ENCODE assay signal across 8 mouse cellular contexts in the genomic region with DNA sequence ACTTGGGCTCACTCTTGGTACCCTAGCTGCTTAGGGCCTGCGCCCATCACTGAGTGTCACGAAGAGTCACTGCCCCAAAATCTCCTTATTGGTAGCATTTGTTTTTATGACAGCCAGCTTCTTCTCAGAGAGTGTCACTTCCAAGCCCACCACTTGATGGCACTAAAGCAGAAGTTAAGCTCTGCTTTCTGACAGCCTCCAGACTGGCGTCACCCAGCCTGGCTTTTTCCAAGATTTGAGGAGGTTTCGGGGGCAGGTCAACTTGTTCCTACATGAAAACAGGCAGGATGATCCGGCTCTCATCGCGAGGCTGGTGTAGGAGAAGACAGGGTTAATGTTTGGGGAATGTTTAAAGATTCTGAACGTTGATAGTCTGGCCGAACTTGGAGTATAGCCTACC. TPM values are rescaled to one million over a fixed set of nuclear protein-coding genes. Genes with fewer than 3 reads are reported as not detected.
DNase-seq lines count a peak whose midpoint lies in the region; ATAC-seq and TF ChIP-seq lines count a peak whose summit lies in the region.

No protein-coding gene starts in this region.

- H3K27me3 ChIP-seq in forebrain, embryonic 10.5 days (ENCODE audit: poor library complexity, severe bottlenecking) = peaks cover 47% of the 10 kb centered on the region
- peaks cover 10% of the 10 kb centered on the region; the same call in 1 of the 2 replicates for H3K27me3 ChIP-seq in heart, embryonic 13.5 days (replicated peaks)
- H3K27me3 ChIP-seq in liver, embryonic 16.5 days (ENCODE audit: control insufficient read depth, insufficient read depth, low read depth, low read length) = peaks cover 28% of the 10 kb centered on the region

- H3K27ac ChIP-seq in ES-E14 (ENCODE audit: insufficient read depth, low read depth, low read length, poor library complexity, severe bottlenecking) = no peak overlapping the region
- no peak overlapping the region for H3K27ac ChIP-seq in forebrain, embryonic 10.5 days
- H3K27ac ChIP-seq in heart, embryonic 13.5 days (replicated peaks) = no peak overlapping the region
- no peak overlapping the region for H3K27ac ChIP-seq in liver, embryonic 16.5 days (ENCODE audit: low read length)

- in situ Hi-C loops in ES-E14 (cut with MboI; ENCODE audit: low sequenced_read_pairs in 2 of 2, unreplicated experiment in 2 of 2) = loop anchor here in 1 of 2 experiments (10.0 kb wide), 1 partner anchor 94 kb away; no protein-coding TSS in a partner anchor

- H3K4me1 ChIP-seq in ES-E14 (ENCODE audit: control insufficient read depth in 2 of 2, insufficient read depth in 2 of 2, low read length in 2 of 2, poor library complexity in 1 of 2) = peaks cover 3 to 8% of the 10 kb centered on the region in 2 experiments; a peak in 2 of 4 replicates
- H3K4me1 ChIP-seq in forebrain, embryonic 10.5 days = peaks cover 56% of the 10 kb centered on the region
- peaks cover 61% of the 10 kb centered on the region for H3K4me1 ChIP-seq in heart, embryonic 13.5 days
- H3K4me1 ChIP-seq in liver, embryonic 16.5 days (ENCODE audit: control insufficient read depth, low read depth, low read length) = peaks cover 40% of the 10 kb centered on the region

- H3K4me3 ChIP-seq in ES-E14 (ENCODE audit: insufficient read depth in 1 of 2, low read depth in 1 of 2, low read length in 2 of 2, poor library complexity in 1 of 2, severe bottlenecking in 1 of 2) = no peak overlapping the region; a peak in 1 of 4 replicates
- no peak overlapping the region for H3K4me3 ChIP-seq in forebrain, embryonic 10.5 days
- H3K4me3 ChIP-seq in heart, embryonic 13.5 days = 0 out of 2 replicates have a peak overlapping the region, but pooled peaks have one; percentile 8
- no peak overlapping the region for H3K4me3 ChIP-seq in liver, embryonic 16.5 days (ENCODE audit: low read depth, low read length)

- no peak for ATAC-seq in heart, embryonic 13.5 days (ENCODE audit: extremely low read depth, insufficient number of reproducible peaks, low FRiP score, low TSS enrichment)
- no peak for ATAC-seq in liver, embryonic 16.5 days (ENCODE audit: low read depth)

- H3K36me3 ChIP-seq in ES-E14 (ENCODE audit: control insufficient read depth, insufficient read depth, low read length, poor library complexity, severe bottlenecking) = no peaks in the 10 kb centered on the region
- H3K36me3 ChIP-seq in forebrain, embryonic 10.5 days (replicated peaks) = no peaks in the 10 kb centered on the region
- no peaks in the 10 kb centered on the region for H3K36me3 ChIP-seq in heart, embryonic 13.5 days
- no peaks in the 10 kb centered on the region for H3K36me3 ChIP-seq in liver, embryonic 16.5 days (ENCODE audit: control insufficient read depth, insufficient read depth)

- peak overlapping the region; percentile 52 for H3K4me2 ChIP-seq in heart, embryonic 13.5 days
- H3K4me2 ChIP-seq in liver, embryonic 16.5 days (ENCODE audit: low read depth, low read length) = peak overlapping the region; percentile 14; the same call in 1 of the 2 replicates

- peak; percentile 68 for DNase-seq in ES-E14 (ENCODE audit: low read depth, low spot score)
- peak; percentile 59 for DNase-seq in c-Kit-negative CD71-positive TER-119-positive erythroid progenitor cells, embryonic 14.5 days (ENCODE audit: low read depth, low spot score)
- peak; percentile 65 for DNase-seq in forebrain, embryonic 10.5 days (ENCODE audit: extremely low spot score, low spot score)
- DNase-seq in kidney, postnatal 14 days = peak; percentile 89
- DNase-seq in ovary, postnatal 14 days (ENCODE audit: low spot score) = peak; percentile 70
- peak; percentile 73 for DNase-seq in thymus, postnatal 14 days

- 22% methylated on average over 9 of the region's 9 CpGs for WGBS in forebrain, embryonic 10.5 days
- 9% methylated on average over 9 of the region's 9 CpGs for WGBS in heart, embryonic 13.5 days
- WGBS in liver, embryonic 16.5 days (ENCODE audit: insufficient replicate concordance) = 17% methylated on average over 9 of the region's 9 CpGs

- H3K9me3 ChIP-seq in ES-E14 (ENCODE audit: control insufficient read depth, insufficient read depth, low read depth, low read length) = no peaks in the 10 kb centered on the region
- no peaks in the 10 kb centered on the region for H3K9me3 ChIP-seq in forebrain, embryonic 10.5 days
- no peaks in the 10 kb centered on the region for H3K9me3 ChIP-seq in heart, embryonic 13.5 days
- H3K9me3 ChIP-seq in liver, embryonic 16.5 days (replicated peaks; ENCODE audit: control insufficient read depth, low read length) = no peaks in the 10 kb centered on the region

- H3K9ac ChIP-seq in ES-E14 (ENCODE audit: insufficient read depth, low read depth, low read length, poor library complexity, severe bottlenecking) = no peak overlapping the region; the same call in 1 of the 2 replicates
- peak overlapping the region; percentile 45; the same call in 1 of the 2 replicates for H3K9ac ChIP-seq in heart, embryonic 13.5 days
- H3K9ac ChIP-seq in liver, embryonic 16.5 days (ENCODE audit: low read depth, low read length) = no peak overlapping the region

TF ChIP-seq in ES-E14, 5 proteins besides CTCF, POLR2A, EP300 and RAD21:
- TF ChIP-seq ZNF384 (IDR thresholded peaks at IDR 0.05; ENCODE audit: low read depth, low read length) (no peak), ZC3H11A (IDR thresholded peaks at IDR 0.05; ENCODE audit: borderline replicate concordance, low read depth, low read length) (peak; percentile 43; the same call in 1 of the 2 replicates)

RNA-seq across cellular contexts. Expression of gene Gipc2, which starts 54.9 kb away (rescaled TPM):
- 0.76 and 0.95 TPM in 2 replicates for total RNA-seq in ES-E14 (2012; rRNA removed)
- 1.9 and 3.5 TPM in 2 replicates for polyA plus RNA-seq in forebrain, embryonic 10.5 days (2016; fragmentation: Nextera tagmentation; extraction: Ambion mirVana)
- 3.2 and 4.6 TPM in 2 replicates for polyA plus RNA-seq in heart, embryonic 13.5 days (2015; fragmentation: Nextera tagmentation; extraction: Ambion mirVana)
- 17.8 and 19.7 TPM in 2 replicates for polyA plus RNA-seq in liver, embryonic 16.5 days (2015; fragmentation: Nextera tagmentation; extraction: Ambion mirVana)
